Mouse (Mus musculus) kidney, postnatal 10 days (tissue): ENCODE measurements around the gene P2ry6.

Experiments used
- DNase-seq: peaks from one replicate; pipeline ENCODE4 v3.0.0; 2021; ENCODE audit warnings: mixed read lengths

The P2ry6 gene

GRCm38 (mm10) chr7:100911246-100911770 is 63.1 kb downstream of the P2ry6 start:
- peak; percentile 85 for DNase-seq

GRCm38 (mm10) chr7:100908567-100908966 is 65.9 kb downstream of the P2ry6 start:
- peak; percentile 82 for DNase-seq

- DNase-seq: peak; percentile 76
These were observed 66.4 kb downstream of the P2ry6 start for GRCm38 (mm10) chr7:100908061-100908460.

DNA sequence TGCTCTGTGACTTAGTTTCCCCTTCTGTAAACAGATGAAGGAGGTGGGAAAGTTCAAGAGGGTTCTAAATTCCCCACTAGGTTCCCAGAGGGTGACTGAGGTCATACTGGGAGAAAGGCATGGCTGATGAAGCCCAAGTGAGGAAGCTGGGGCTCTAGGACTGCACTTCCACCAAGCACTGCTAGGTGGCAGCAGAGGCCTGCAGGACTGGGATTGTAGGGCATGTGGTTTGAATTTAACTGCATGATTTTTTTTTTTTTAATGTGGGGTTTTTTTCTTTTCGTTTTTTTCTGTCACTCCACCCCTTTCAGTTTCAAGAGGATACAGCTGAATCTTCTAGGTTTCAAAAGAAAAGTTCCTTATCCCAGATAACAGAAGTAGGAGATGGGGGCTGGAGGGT is 67.2 kb downstream of the P2ry6 start:
- peak; percentile 93 for DNase-seq

GRCm38 (mm10) chr7:100906029-100906789 is 68.2 kb downstream of the P2ry6 start:
- peak; percentile 46 for DNase-seq

DNA sequence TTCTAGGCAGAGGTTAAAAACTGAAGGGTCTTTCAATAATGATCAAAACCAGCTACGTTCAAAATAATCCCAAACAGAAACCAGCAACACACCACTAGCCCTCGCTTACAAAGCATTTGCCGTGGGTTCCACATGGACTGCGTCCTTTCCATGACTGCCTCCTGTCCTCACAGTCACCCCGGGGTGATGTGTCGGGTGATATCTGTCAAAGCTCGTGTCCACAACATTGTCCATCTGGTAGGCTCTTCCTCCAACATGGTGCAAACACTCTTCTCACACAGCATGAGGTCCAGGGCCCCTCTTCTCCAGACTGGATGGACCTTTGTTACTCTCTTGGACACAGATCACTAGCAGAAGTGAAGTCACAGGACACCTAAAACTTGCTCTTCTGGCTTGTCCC is 69.4 kb downstream of the P2ry6 start:
- no peak for DNase-seq

GRCm38 (mm10) chr7:100904612-100905011 is 69.8 kb downstream of the P2ry6 start:
- peak; percentile 39 for DNase-seq

GRCm38 (mm10) chr7:100902451-100903137 is 71.9 kb downstream of the P2ry6 start:
- DNase-seq: peak; percentile 46

DNA sequence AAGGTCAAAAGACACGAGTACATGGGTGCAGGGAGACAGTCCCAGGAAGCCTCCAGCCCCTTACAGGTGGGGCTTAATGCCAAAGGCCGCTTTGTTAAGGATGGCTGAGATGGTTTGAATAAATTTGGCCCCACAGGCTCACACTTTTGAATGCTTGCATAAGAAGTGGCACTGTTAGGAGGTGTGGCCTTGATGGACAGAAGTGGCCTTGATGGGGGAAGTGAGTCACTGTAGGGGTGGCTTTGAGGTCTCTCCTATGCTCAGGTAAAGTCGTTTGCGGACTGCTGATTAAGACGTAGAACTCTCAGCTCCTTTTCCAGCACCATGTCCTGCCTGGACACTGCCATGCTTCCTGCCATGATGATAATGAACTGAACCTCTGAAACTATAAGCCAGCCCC is 76.6 kb downstream of the P2ry6 start:
- no peak for DNase-seq

GRCm38 (mm10) chr7:100894833-100895226 is 79.6 kb downstream of the P2ry6 start:
- DNase-seq: no peak

DNA sequence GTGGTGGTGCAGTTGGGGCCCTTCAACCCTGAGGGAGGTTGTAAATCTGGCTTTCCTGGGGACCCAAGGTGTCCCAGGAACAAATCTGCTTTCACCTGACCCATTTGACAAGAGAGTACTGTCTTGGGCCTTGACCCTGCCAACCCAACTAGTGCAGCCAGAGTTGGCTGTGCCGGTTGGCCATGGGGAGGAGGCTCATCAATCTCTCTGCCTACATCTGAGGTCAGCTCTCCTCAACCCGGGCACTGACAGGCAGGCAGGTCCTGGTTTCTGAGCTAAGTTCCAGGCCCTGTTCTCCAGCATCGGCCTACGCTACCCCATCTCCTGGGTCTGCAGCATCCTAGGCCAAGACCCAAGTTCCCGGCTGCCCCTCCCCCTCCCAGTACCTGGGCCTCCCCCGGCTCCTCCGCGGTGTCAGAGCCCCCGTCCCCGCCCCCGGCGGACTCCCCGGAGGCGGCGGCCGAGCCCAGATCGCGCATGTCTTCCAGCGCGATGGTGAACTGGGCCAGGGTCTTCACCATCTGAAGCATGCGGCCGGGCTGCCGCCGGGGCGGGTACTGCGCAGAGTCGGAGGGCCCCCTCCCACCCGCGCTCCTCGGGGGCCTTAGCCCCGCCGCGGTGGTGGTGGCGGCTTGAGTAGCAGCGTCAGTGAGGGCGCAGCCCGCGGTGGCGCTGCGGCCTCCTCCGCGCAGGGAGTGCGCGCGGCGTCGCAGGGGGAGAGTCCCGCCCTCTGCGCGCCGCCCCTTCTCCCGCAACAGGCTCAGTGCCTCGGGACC is 80.2 kb downstream of the P2ry6 start:
- peak; percentile 52 for DNase-seq

DNA sequence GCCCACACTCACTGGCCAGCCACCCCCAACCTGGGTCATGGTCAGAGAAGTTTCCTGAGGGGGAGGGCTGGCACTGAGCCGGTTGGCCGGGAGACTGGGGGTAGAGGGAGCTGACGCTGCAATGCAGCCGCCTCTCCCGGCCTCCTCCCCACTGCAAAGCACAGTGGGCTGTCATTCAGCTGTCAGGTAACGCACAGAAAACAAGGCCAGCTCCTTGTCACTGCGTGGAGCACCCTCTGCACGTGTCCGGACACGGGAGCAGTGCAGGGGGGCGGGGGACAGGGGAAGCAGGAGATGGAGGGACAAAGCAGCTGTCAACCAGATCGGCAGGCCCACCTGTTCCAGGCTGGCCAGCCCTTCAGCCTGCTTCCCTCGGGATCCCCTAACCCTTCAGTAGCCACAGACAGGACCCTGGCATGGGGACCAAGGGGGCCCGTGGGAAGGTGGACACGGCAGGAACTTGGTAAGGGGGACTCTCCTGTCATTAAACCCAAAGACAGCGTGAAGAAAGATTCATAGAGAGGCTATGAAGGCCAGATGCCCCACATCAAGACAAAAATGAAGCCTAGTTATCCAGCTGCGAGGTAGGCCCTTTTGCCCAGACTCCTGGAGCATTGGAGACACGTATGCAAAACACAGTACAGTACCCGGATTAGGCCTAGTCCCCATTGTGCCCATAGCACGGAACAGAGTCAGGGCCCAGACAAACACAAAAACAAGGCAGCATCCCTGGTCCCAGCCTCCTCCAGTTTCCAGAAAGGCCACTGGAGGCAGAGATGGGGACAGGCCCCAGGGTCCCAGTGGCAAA is 81.0 kb downstream of the P2ry6 start:
- peak; percentile 74 for DNase-seq
